Mouse (Mus musculus): Measurements from ENCODE around the gene Lman1l. TPM values are rescaled to one million over a fixed set of nuclear protein-coding genes. Genes with fewer than 3 reads are reported as not detected.

The Lman1l gene
- total RNA-seq, 2 experiments from 2014 or later: not detected

DNA sequence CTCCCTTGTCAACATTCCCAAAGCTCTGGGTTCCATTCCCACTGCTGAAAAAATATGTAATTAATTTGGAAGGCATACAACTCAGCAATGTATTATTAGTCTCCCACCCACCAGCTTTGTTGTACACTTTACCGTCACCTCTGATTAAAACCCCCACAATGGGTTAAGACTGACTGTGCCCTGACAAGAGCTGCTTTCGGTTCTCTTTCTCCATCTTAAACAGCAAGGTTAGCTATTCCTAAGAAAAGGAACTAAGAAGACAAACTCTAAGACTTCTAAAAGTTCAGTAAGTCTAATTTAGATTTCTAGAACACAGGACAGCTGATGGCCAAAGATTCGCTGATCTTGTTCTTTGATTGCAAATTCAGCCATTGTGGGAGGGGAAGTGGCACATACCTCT lies 63.4 kb downstream of the Lman1l start:
- TF ChIP-seq CTCF (conservative IDR thresholded peaks at IDR 0.05): no peak
- no peak for DNase-seq (ENCODE audit: low spot score in 2 of 2)
- H3K4me3 ChIP-seq: no peak overlapping the region
- H3K27ac ChIP-seq: peak overlapping the region; percentile 23; the same call in 1 of the 2 replicates

Other genes with a start within 250 kb of the Lman1l start
- 10 to 100 TPM; 16.5 to 16.9 TPM for gene Ppcdc, start 180.7 kb downstream of the Lman1l start, total RNA-seq (2021)
- gene Scamp5, start 152.7 kb downstream of the Lman1l start, total RNA-seq (2021): 100 to 1,000 TPM; 365 to 385 TPM
- 10 to 100 TPM in 1 of 2 experiments, 1 to 10 TPM in 1; 9.5 to 10.2 TPM for gene Rpp25, start 116.7 kb downstream of the Lman1l start, total RNA-seq (2021)
- gene Cox5a, start 99.5 kb downstream of the Lman1l start, total RNA-seq (2021): 100 to 1,000 TPM; 372 to 376 TPM
- gene Fam219b, start 83.2 kb downstream of the Lman1l start, total RNA-seq (2021): 10 to 100 TPM; 19.9 to 25.7 TPM
- 10 to 100 TPM; 72.5 to 77.6 TPM for gene Mpi, start 68.0 kb downstream of the Lman1l start, total RNA-seq (2021)
- gene Scamp2, start 59.8 kb downstream of the Lman1l start, total RNA-seq (2021): 10 to 100 TPM; 22.5 to 26.3 TPM
- gene Ulk3, start 31.3 kb downstream of the Lman1l start, total RNA-seq (2021): 10 to 100 TPM; 32.7 to 35.4 TPM
- gene Cplx3, start 14.5 kb downstream of the Lman1l start, total RNA-seq (2021): 1 to 10 TPM; 3.7 to 5.9 TPM
- gene Csk, start 32.9 kb upstream of the Lman1l start, total RNA-seq (2021): 10 to 100 TPM; 34.7 to 37.5 TPM
- gene Cyp1a2, start 62.9 kb upstream of the Lman1l start, total RNA-seq (2021): not detected
- gene Cyp1a1, start 67.2 kb upstream of the Lman1l start, total RNA-seq (2021): under 1 TPM in 1 of 2 experiments, not detected in 1; 0.12 TPM
- gene Edc3, start 87.8 kb upstream of the Lman1l start, total RNA-seq (2021): 10 to 100 TPM; 13.2 to 14.1 TPM
- 10 to 100 TPM; 80.2 to 83.4 TPM for gene Clk3, start 145.1 kb upstream of the Lman1l start, total RNA-seq (2021)
- 1 to 10 TPM; 8.1 to 9.2 TPM for gene Arid3b, start 216.0 kb upstream of the Lman1l start, total RNA-seq (2021)